Mouse (Mus musculus) CH12.LX (cell line): ENCODE data around the gene Rnf144b. TPM values are rescaled to one million over a fixed set of nuclear protein-coding genes. Genes with fewer than 3 reads are reported as not detected.

Experiments
- DNase-seq: peaks from one replicate; pipeline ENCODE4 v3.0.0-alpha.2; 2013; ENCODE audit errors: extremely low read depth
- H3K27ac ChIP-seq: 2 replicates; pipeline ENCODE4 v1.5.1; 2012; ENCODE audit warnings: low read depth, mild to moderate bottlenecking, control low read depth, moderate library complexity; ENCODE audit not compliant: insufficient read depth
- H3K27me3 ChIP-seq: replicated peaks from 2 replicates; pipeline ENCODE3; 2012; ENCODE audit warnings: inconsistent platforms
- H3K36me3 ChIP-seq, 2 experiments: replicated peaks in 1 of 2; 2 replicates each; pipeline versions ENCODE3 to v1.6.1; 2012; ENCODE audit warnings: inconsistent platforms in 1 of 2, low read length in 1 of 2, mild to moderate bottlenecking in 1 of 2, mixed read lengths in 1 of 2, moderate library complexity in 1 of 2; ENCODE audit not compliant: control insufficient read depth in 1 of 2, insufficient read depth in 1 of 2
- H3K4me1 ChIP-seq, 2 experiments: 2 replicates each; pipeline ENCODE4 v1.6.1; 2012; ENCODE audit warnings: inconsistent platforms in 1 of 2, moderate library complexity in 1 of 2; ENCODE audit not compliant: insufficient read depth in 2 of 2, control insufficient read depth in 1 of 2
- H3K4me2 ChIP-seq: 2 replicates; pipeline ENCODE4 v1.6.1; 2012; ENCODE audit warnings: low read depth, mild to moderate bottlenecking, control low read depth; ENCODE audit not compliant: poor library complexity, insufficient read depth, severe bottlenecking
- H3K4me3 ChIP-seq, 3 experiments: fragments of 150-350 bp in 1 of 3; sonication (generic) in 1 of 3; replicated peaks in 1 of 3; 2 replicates each; pipeline versions ENCODE3 to v1.5.1; 2011 to 2012; ENCODE audit warnings: low read depth in 2 of 3, low read length in 2 of 3, mild to moderate bottlenecking in 2 of 3, moderate library complexity in 2 of 3, control low read depth in 1 of 3, improper control_type of control experiment in 1 of 3, inconsistent platforms in 1 of 3, mixed read lengths in 1 of 3; ENCODE audit not compliant: poor library complexity in 1 of 3
- H3K79me2 ChIP-seq: replicated peaks from 2 replicates; pipeline ENCODE4 v1.6.1; 2012; ENCODE audit warnings: mild to moderate bottlenecking, moderate library complexity; ENCODE audit not compliant: control insufficient read depth, poor library complexity, insufficient read depth, severe bottlenecking; ENCODE audit errors: extremely low read depth
- H3K9ac ChIP-seq: 2 replicates; pipeline ENCODE4 v1.6.1; 2012; ENCODE audit warnings: low read depth, mild to moderate bottlenecking, control low read depth, moderate library complexity; ENCODE audit not compliant: insufficient read depth
- H3K9me3 ChIP-seq: replicated peaks from 2 replicates; pipeline ENCODE3; 2012; ENCODE audit warnings: low read length, inconsistent platforms, mixed read lengths
- BHLHE40 ChIP-seq: IDR thresholded peaks from 2 replicates; pipeline ENCODE4 v1.6.1; 2011; ENCODE audit warnings: mild to moderate bottlenecking, low read depth, low read length, improper control_type of control experiment
- ELF1 ChIP-seq: IDR thresholded peaks from 2 replicates; pipeline ENCODE4 v1.6.1; 2014; ENCODE audit warnings: low read depth, mild to moderate bottlenecking, inconsistent platforms, low read length, improper control_type of control experiment
- HCFC1 ChIP-seq: IDR thresholded peaks from 2 replicates; pipeline ENCODE4 v1.6.1; 2012; ENCODE audit warnings: low read depth, mild to moderate bottlenecking, inconsistent platforms, low read length, improper control_type of control experiment
- IRF4 ChIP-seq: IDR thresholded peaks from 2 replicates; pipeline ENCODE4 v1.6.1; 2014; ENCODE audit warnings: low read depth, mild to moderate bottlenecking, inconsistent platforms, low read length, improper control_type of control experiment
- JUND ChIP-seq: conservative IDR thresholded peaks from 2 replicates; pipeline ENCODE4 v1.6.1; 2011; ENCODE audit warnings: low read depth, low read length, improper control_type of control experiment
- KAT2A ChIP-seq: IDR thresholded peaks from 2 replicates; pipeline ENCODE4 v1.6.1; 2012; ENCODE audit warnings: low read length, improper control_type of control experiment, inconsistent platforms; ENCODE audit not compliant: insufficient replicate concordance
- MXI1 ChIP-seq: IDR thresholded peaks from 2 replicates; pipeline ENCODE4 v1.6.1; 2011; ENCODE audit warnings: mild to moderate bottlenecking, low read depth, low read length, improper control_type of control experiment
- NELFE ChIP-seq: IDR thresholded peaks from 2 replicates; pipeline ENCODE4 v1.6.1; 2011; ENCODE audit warnings: low read depth, low read length, improper control_type of control experiment
- NRF1 ChIP-seq: IDR thresholded peaks from 2 replicates; pipeline ENCODE4 v1.6.1; 2014; ENCODE audit warnings: low read depth, mild to moderate bottlenecking, inconsistent platforms, low read length, improper control_type of control experiment, moderate library complexity
- POLR2A ChIP-seq: IDR thresholded peaks from 2 replicates; pipeline ENCODE4 v1.6.1; 2011; ENCODE audit warnings: low read depth, mild to moderate bottlenecking, improper control_type of control experiment, low read length
- RCOR1 ChIP-seq: conservative IDR thresholded peaks from 2 replicates; pipeline ENCODE4 v1.6.1; 2012; ENCODE audit warnings: low read depth, mild to moderate bottlenecking, inconsistent platforms, low read length, improper control_type of control experiment
- TBP ChIP-seq: conservative IDR thresholded peaks from 2 replicates; pipeline ENCODE4 v1.6.1; 2011; ENCODE audit warnings: low read depth, low read length, improper control_type of control experiment
- TCF12 ChIP-seq: IDR thresholded peaks from 2 replicates; pipeline ENCODE4 v1.6.1; 2014; ENCODE audit warnings: low read depth, mild to moderate bottlenecking, inconsistent platforms, low read length, improper control_type of control experiment
- USF2 ChIP-seq: conservative IDR thresholded peaks from 2 replicates; pipeline ENCODE4 v1.6.1; 2011; ENCODE audit warnings: low read depth, low read length, improper control_type of control experiment
- ZC3H11A ChIP-seq: IDR thresholded peaks from 2 replicates; pipeline ENCODE4 v1.6.1; 2012; ENCODE audit warnings: low read depth, mild to moderate bottlenecking, inconsistent platforms, low read length, improper control_type of control experiment
- ZNF384 ChIP-seq: IDR thresholded peaks from 2 replicates; pipeline ENCODE4 v1.6.1; 2012; ENCODE audit warnings: low read depth, low read length, improper control_type of control experiment, inconsistent platforms
- dilution Hi-C: fragments of 300-500 bp; cut with MboI; formaldehyde crosslinking; loops from 2 replicates; pipeline ENCODE4 v1.14.3; 2020; ENCODE audit warnings: low sequenced_read_pairs; ENCODE audit not compliant: extremely low pct_unique_long_range_greater_than_20kb, extremely low pct_ligation_motif_present
- in situ Hi-C: fragments of 300-500 bp; cut with MboI; formaldehyde crosslinking; loops from 3 replicates; pipeline ENCODE4 v1.14.3; 2019; ENCODE audit warnings: low sequenced_read_pairs, low pct_ligation_motif_present, low pct_unique_long_range_greater_than_20kb, mixed read lengths
- polyA plus RNA-seq: library from polyadenylated mRNA; unstranded; fragments of >175 nt; gene quantifications from 2 replicates; pipeline ENCODE4 v1.2.1, GENCODE M21; 2012; ENCODE audit warnings: low read depth; ENCODE audit not compliant: insufficient read length
- total RNA-seq, 2 experiments: library from RNA; depleted of rRNA; stranded (reverse); fragments of 300-350 nt in 1 of 2; fragments of >200 nt in 1 of 2; gene quantifications; 2 replicates each; pipeline ENCODE4 v1.2.3; 2012 to 2014

Gene Rnf144b
- total and polyA plus RNA-seq, 3 experiments, result not detected

GRCm38 (mm10) chr13:47238131-47238530 lies 115.7 kb downstream of the Rnf144b start:
- Histone ChIP-seq H3K27ac (no peak overlapping the region), H3K9me3 (no peaks in the 10 kb centered on the region), H3K9ac (no peak overlapping the region), H3K4me3 (no peak overlapping the region), H3K79me2 (no peaks in the 10 kb centered on the region), H3K4me1 (no peaks in the 10 kb centered on the region)
- dilution Hi-C loops, result no loop called here
- TF ChIP-seq USF2 (no peak), MXI1 (no peak)
- TF ChIP-seq, all 38 proteins: peak for 0
- Histone ChIP-seq H3K36me3 (no peaks in the 10 kb centered on the region), H3K27me3 (no peaks in the 10 kb centered on the region), H3K4me2 (no peak overlapping the region)
- DNase-seq, result no peak
- in situ Hi-C loops, result no loop called here

DNA sequence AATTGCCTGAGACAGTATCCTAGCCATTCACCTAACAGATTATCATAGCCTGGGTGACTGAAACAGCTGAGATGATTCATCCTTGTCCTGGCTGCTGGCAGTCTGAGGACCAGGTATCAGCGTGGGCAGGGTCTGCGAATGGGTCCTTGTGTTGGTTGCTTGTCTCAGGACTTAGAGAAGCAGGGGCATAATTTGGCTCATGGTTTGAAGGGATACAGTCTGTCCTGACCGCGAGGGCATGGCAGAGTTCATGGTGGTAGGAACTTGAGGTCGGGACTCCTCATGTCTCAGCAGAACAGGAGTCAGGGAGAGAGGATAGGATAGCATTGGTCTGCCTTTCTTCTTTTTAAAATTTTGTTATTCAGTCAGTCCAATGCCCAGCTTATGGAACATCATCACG lies 121.1 kb downstream of the Rnf144b start:
- no peak overlapping the region for H3K4me2 ChIP-seq
- DNase-seq, result no peak
- H3K36me3 ChIP-seq, result no peaks in the 10 kb centered on the region
- no peak overlapping the region for H3K9ac ChIP-seq
- H3K27ac ChIP-seq, result no peak overlapping the region
- no peaks in the 10 kb centered on the region for H3K27me3 ChIP-seq
- H3K4me1 ChIP-seq, result no peaks in the 10 kb centered on the region
- TF ChIP-seq ZC3H11A (no peak), IRF4 (no peak), KAT2A (no peak), ELF1 (no peak), HCFC1 (no peak)
- H3K9me3 ChIP-seq, result peaks cover 3% of the 10 kb centered on the region
- in situ Hi-C loops, result no loop called here
- H3K4me3 ChIP-seq, result no peak overlapping the region
- dilution Hi-C loops, result no loop called here
- H3K79me2 ChIP-seq, result no peaks in the 10 kb centered on the region

DNA sequence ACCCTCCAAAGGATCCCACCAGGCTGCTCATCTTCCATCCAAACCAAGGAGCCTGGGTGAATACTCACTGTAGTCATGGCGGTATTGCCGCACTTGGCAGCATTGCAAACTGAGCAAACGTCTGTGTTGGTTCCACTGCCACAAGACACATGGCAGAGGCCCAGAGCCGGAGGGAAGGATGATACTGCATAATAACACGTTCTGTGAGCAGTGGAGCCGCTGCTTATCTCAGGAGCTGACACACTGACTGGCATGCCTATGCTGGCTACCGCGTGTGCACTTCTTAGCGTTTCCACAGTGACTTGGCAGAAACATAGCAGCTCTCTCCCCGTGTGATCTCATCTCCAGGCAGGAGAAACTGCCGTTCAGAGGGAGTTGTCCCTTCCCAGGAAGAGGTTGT lies 122.3 kb downstream of the Rnf144b start:
- Histone ChIP-seq H3K4me1 (no peaks in the 10 kb centered on the region), H3K9me3 (peaks cover 3% of the 10 kb centered on the region), H3K9ac (no peak overlapping the region), H3K36me3 (no peaks in the 10 kb centered on the region), H3K4me3 (no peak overlapping the region), H3K27ac (no peak overlapping the region), H3K4me2 (no peak overlapping the region), H3K27me3 (no peaks in the 10 kb centered on the region), H3K79me2 (no peaks in the 10 kb centered on the region)
- no peak for DNase-seq
- dilution Hi-C loops, result no loop called here
- TF ChIP-seq BHLHE40, result no peak
- no peak for TF ChIP-seq TBP
- no peak for TF ChIP-seq POLR2A
- TF ChIP-seq TCF12, result no peak
- no peak for TF ChIP-seq ZNF384
- TF ChIP-seq USF2, result no peak
- no peak for TF ChIP-seq RCOR1
- TF ChIP-seq NELFE, result no peak
- no peak for TF ChIP-seq NRF1
- no peak for TF ChIP-seq ZC3H11A
- TF ChIP-seq JUND, result no peak
- in situ Hi-C loops, result no loop called here
